Mouse (Mus musculus) cerebellum, adult 2 months (tissue): ENCODE data around the gene Ankrd53. TPM values are rescaled to one million over a fixed set of nuclear protein-coding genes. Genes with fewer than 3 reads are reported as not detected.

Experiments
- DNase-seq, 2 experiments: peaks; one replicate each; pipeline ENCODE4 v3.0.0; 2021
- H3K27ac ChIP-seq: fragments of 200-500 bp; 2 replicates; pipeline ENCODE4 v1.5.1; 2012; ENCODE audit warnings: low read length, control low read depth, inconsistent platforms; ENCODE audit not compliant: insufficient read depth
- H3K27me3 ChIP-seq: fragments of 200-500 bp; 2 replicates; pipeline ENCODE4 v1.6.1; 2012; ENCODE audit warnings: inconsistent platforms, mild to moderate bottlenecking, low read length, moderate library complexity; ENCODE audit not compliant: control insufficient read depth, insufficient read depth
- H3K4me1 ChIP-seq: fragments of 200-500 bp; 2 replicates; pipeline ENCODE4 v1.6.1; 2011; ENCODE audit warnings: low read length; ENCODE audit not compliant: control insufficient read depth, insufficient read depth
- H3K4me3 ChIP-seq: fragments of 200-500 bp; replicated peaks from 2 replicates; pipeline ENCODE3; 2011; ENCODE audit warnings: mild to moderate bottlenecking, low read depth, low read length, control low read depth; ENCODE audit not compliant: insufficient read depth
- CTCF ChIP-seq: fragments of 200-500 bp; IDR thresholded peaks from 2 replicates; pipeline ENCODE4 v1.5.1; 2011; ENCODE audit warnings: low read depth, mild to moderate bottlenecking, control low read depth, low read length, moderate library complexity, borderline replicate concordance; ENCODE audit not compliant: insufficient read depth
- POLR2A ChIP-seq: fragments of 200-500 bp; IDR thresholded peaks from 2 replicates; pipeline ENCODE4 v1.6.1; 2011; ENCODE audit warnings: low read length, control low read depth, borderline replicate concordance; ENCODE audit not compliant: insufficient read depth
- WGBS: fragments of 180-500 bp; shearing (Covaris S2); methylation state at CpG from one replicate; pipeline ENCODE4 v1.1.7; 2018; 5-methylcytosine and 5-hydroxymethylcytosine counted together
- polyA plus RNA-seq: library from polyadenylated mRNA; depleted of rRNA; stranded (reverse); fragments of >200 nt; gene quantifications from 2 replicates; pipeline ENCODE4 v1.2.3, GENCODE M21; 2012; rRNA removed

Ankrd53 gene
- polyA plus RNA-seq: not detected in 2 replicates

- no peak within 1 kb of the TSS for H3K4me3 ChIP-seq
- TF ChIP-seq POLR2A (no peak), CTCF (no peak)
- H3K27ac ChIP-seq: no peak within 1 kb of the TSS
- no peaks in the 10 kb centered on the region for H3K27me3 ChIP-seq
- no peak for DNase-seq
- WGBS: 63% methylated on average over 6 of the region's 6 CpGs
- H3K4me1 ChIP-seq: no peaks in the 10 kb centered on the region
Measured at GRCm38 (mm10) chr6:83762344-83762743, at the start of gene Ankrd53. Gene Ankrd53, plus strand, starts transcription at chr6:83762644.

- Histone ChIP-seq H3K4me1 (no peaks in the 10 kb centered on the region), H3K4me3 (no peak overlapping the region), H3K27ac (no peak overlapping the region), H3K27me3 (peaks cover 27% of the 10 kb centered on the region; the same call in 1 of the 2 replicates)
- no peak for TF ChIP-seq CTCF
- no peak for TF ChIP-seq POLR2A
- DNase-seq: no peak
- WGBS: 10% methylated on average over 12 of the region's 12 CpGs
Measured at GRCm38 (mm10) chr6:83713271-83714136, 48.9 kb upstream of the Ankrd53 start.

- Histone ChIP-seq H3K27ac (no peak overlapping the region), H3K4me3 (no peak overlapping the region), H3K4me1 (no peaks in the 10 kb centered on the region), H3K27me3 (peaks cover 25% of the 10 kb centered on the region; the same call in 1 of the 2 replicates)
- WGBS: 3% methylated on average over 34 of the region's 34 CpGs
- TF ChIP-seq POLR2A (no peak), CTCF (no peak)
- DNase-seq: peak; percentile 18 to 27
Measured at GRCm38 (mm10) chr6:83714221-83715123, 48.0 kb upstream of the Ankrd53 start.

- peaks cover 24% of the 10 kb centered on the region; the same call in 1 of the 2 replicates for H3K27me3 ChIP-seq
- no peak for TF ChIP-seq POLR2A
- no peak for TF ChIP-seq CTCF
- WGBS: 7% methylated on average over 30 of the region's 30 CpGs
- H3K4me1 ChIP-seq: no peaks in the 10 kb centered on the region
- peak in 1 of 2 experiments; percentile 25 for DNase-seq
- H3K27ac ChIP-seq: no peak overlapping the region
- H3K4me3 ChIP-seq: no peak overlapping the region
Measured at GRCm38 (mm10) chr6:83715461-83716196, 46.8 kb upstream of the Ankrd53 start.

GRCm38 (mm10) chr6:83717026-83717425 lies 45.4 kb upstream of the Ankrd53 start:
- TF ChIP-seq POLR2A: no peak
- no peak for TF ChIP-seq CTCF
- DNase-seq: no peak
- Histone ChIP-seq H3K27ac (no peak overlapping the region), H3K27me3 (peaks cover 18% of the 10 kb centered on the region; the same call in 1 of the 2 replicates), H3K4me3 (no peak overlapping the region), H3K4me1 (no peaks in the 10 kb centered on the region)
- 5% methylated on average over 8 of the region's 8 CpGs for WGBS

GRCm38 (mm10) chr6:83722526-83722925 lies 39.9 kb upstream of the Ankrd53 start:
- no peaks in the 10 kb centered on the region for H3K4me1 ChIP-seq
- WGBS: 15% methylated on average over 6 of the region's 6 CpGs
- no peak overlapping the region for H3K4me3 ChIP-seq
- DNase-seq: no peak
- no peak for TF ChIP-seq CTCF
- no peak for TF ChIP-seq POLR2A
- no peak overlapping the region for H3K27ac ChIP-seq
- H3K27me3 ChIP-seq: peaks cover 7% of the 10 kb centered on the region; the same call in 1 of the 2 replicates

- no peak overlapping the region for H3K27ac ChIP-seq
- WGBS: 38% methylated on average over 4 of the region's 4 CpGs
- no peak overlapping the region for H3K4me3 ChIP-seq
Measured at GRCm38 (mm10) chr6:83727178-83727577, 35.3 kb upstream of the Ankrd53 start.

More at GRCm38 (mm10) chr6:83727178-83727577, 35.3 kb upstream of the Ankrd53 start:
- no peak for TF ChIP-seq CTCF
- TF ChIP-seq POLR2A: no peak
- Histone ChIP-seq H3K27me3 (peaks cover 5% of the 10 kb centered on the region; the same call in 1 of the 2 replicates), H3K4me1 (no peaks in the 10 kb centered on the region)
- no peak for DNase-seq
